Mouse (Mus musculus): ENCODE results near the gene Agrp. TPM values are rescaled to one million over a fixed set of nuclear protein-coding genes. Genes with fewer than 3 reads are reported as not detected.

Gene Agrp
- polyA plus RNA-seq, 1 experiment from 2014 or later: 0.56 TPM

GRCm38 (mm10) chr8:105626086-105626485 is 11.1 kb downstream of the Agrp start:
- Histone ChIP-seq H3K27ac (ENCODE audit: low read depth, low read length) (no peak overlapping the region), H3K9ac (ENCODE audit: low read length) (no peak overlapping the region), H3K4me2 (no peak overlapping the region), H3K27me3 (ENCODE audit: control insufficient read depth, insufficient read depth, low read length) (no peaks in the 10 kb centered on the region), H3K4me3 (ENCODE audit: low read depth, low read length) (no peak overlapping the region), H3K36me3 (ENCODE audit: control insufficient read depth, insufficient read depth, low read length) (peaks cover 5% of the 10 kb centered on the region; the same call in 1 of the 2 replicates), H3K9me3 (ENCODE audit: control insufficient read depth, low read length) (no peaks in the 10 kb centered on the region), H3K4me1 (ENCODE audit: control insufficient read depth, insufficient read depth, low read length) (no peaks in the 10 kb centered on the region)
- WGBS: 92% methylated on average over 1 of the region's 1 CpGs
- DNase-seq (ENCODE audit: low spot score, missing footprints): no peak
- no peak for ATAC-seq (ENCODE audit: low FRiP score)

- WGBS: 89% methylated on average over 1 of the region's 1 CpGs
These were observed 12.4 kb downstream of the Agrp start for GRCm38 (mm10) chr8:105624831-105625230.

GRCm38 (mm10) chr8:105624401-105624800 is 12.8 kb downstream of the Agrp start:
- ATAC-seq (ENCODE audit: low FRiP score): no peak
- Histone ChIP-seq H3K4me3 (ENCODE audit: low read depth, low read length) (no peak overlapping the region), H3K9me3 (ENCODE audit: control insufficient read depth, low read length) (no peaks in the 10 kb centered on the region), H3K27ac (ENCODE audit: low read depth, low read length) (no peak overlapping the region), H3K9ac (ENCODE audit: low read length) (no peak overlapping the region), H3K36me3 (ENCODE audit: control insufficient read depth, insufficient read depth, low read length) (peaks cover 11% of the 10 kb centered on the region), H3K4me2 (no peak overlapping the region), H3K4me1 (ENCODE audit: control insufficient read depth, insufficient read depth, low read length) (no peaks in the 10 kb centered on the region), H3K27me3 (ENCODE audit: control insufficient read depth, insufficient read depth, low read length) (no peaks in the 10 kb centered on the region)
- 58% methylated on average over 3 of the region's 3 CpGs for whole genome bisulfite sequencing
- DNase-seq (ENCODE audit: low spot score, missing footprints): no peak

More at GRCm38 (mm10) chr8:105624831-105625230, 12.4 kb downstream of the Agrp start:
- Histone ChIP-seq H3K9me3 (ENCODE audit: control insufficient read depth, low read length) (no peaks in the 10 kb centered on the region), H3K4me2 (no peak overlapping the region), H3K9ac (ENCODE audit: low read length) (no peak overlapping the region), H3K36me3 (ENCODE audit: control insufficient read depth, insufficient read depth, low read length) (peaks cover 11% of the 10 kb centered on the region), H3K27ac (ENCODE audit: low read depth, low read length) (no peak overlapping the region), H3K27me3 (ENCODE audit: control insufficient read depth, insufficient read depth, low read length) (no peaks in the 10 kb centered on the region), H3K4me1 (ENCODE audit: control insufficient read depth, insufficient read depth, low read length) (no peaks in the 10 kb centered on the region), H3K4me3 (ENCODE audit: low read depth, low read length) (no peak overlapping the region)
- ATAC-seq (ENCODE audit: low FRiP score) (no peak), DNase-seq (ENCODE audit: low spot score, missing footprints) (no peak)

- Histone ChIP-seq H3K4me2 (no peak overlapping the region), H3K27ac (ENCODE audit: low read depth, low read length) (no peak overlapping the region)
These were observed 13.4 kb downstream of the Agrp start for GRCm38 (mm10) chr8:105623679-105624245.

GRCm38 (mm10) chr8:105623118-105623517 is 14.1 kb downstream of the Agrp start:
- Histone ChIP-seq H3K4me2 (no peak overlapping the region), H3K9ac (ENCODE audit: low read length) (no peak overlapping the region), H3K27ac (ENCODE audit: low read depth, low read length) (no peak overlapping the region), H3K4me1 (ENCODE audit: control insufficient read depth, insufficient read depth, low read length) (no peaks in the 10 kb centered on the region), H3K4me3 (ENCODE audit: low read depth, low read length) (no peak overlapping the region), H3K36me3 (ENCODE audit: control insufficient read depth, insufficient read depth, low read length) (peaks cover 16% of the 10 kb centered on the region), H3K27me3 (ENCODE audit: control insufficient read depth, insufficient read depth, low read length) (no peaks in the 10 kb centered on the region), H3K9me3 (ENCODE audit: control insufficient read depth, low read length) (no peaks in the 10 kb centered on the region)
- ATAC-seq (ENCODE audit: low FRiP score) (no peak), DNase-seq (ENCODE audit: low spot score, missing footprints) (no peak)
- 25% methylated on average over 5 of the region's 5 CpGs for WGBS

More at GRCm38 (mm10) chr8:105623679-105624245, 13.4 kb downstream of the Agrp start:
- Histone ChIP-seq H3K4me3 (ENCODE audit: low read depth, low read length) (no peak overlapping the region), H3K9me3 (ENCODE audit: control insufficient read depth, low read length) (no peaks in the 10 kb centered on the region), H3K36me3 (ENCODE audit: control insufficient read depth, insufficient read depth, low read length) (peaks cover 14% of the 10 kb centered on the region), H3K27me3 (ENCODE audit: control insufficient read depth, insufficient read depth, low read length) (no peaks in the 10 kb centered on the region), H3K9ac (ENCODE audit: low read length) (no peak overlapping the region), H3K4me1 (ENCODE audit: control insufficient read depth, insufficient read depth, low read length) (no peaks in the 10 kb centered on the region)
- DNase-seq (ENCODE audit: low spot score, missing footprints) (no peak), ATAC-seq (ENCODE audit: low FRiP score) (no peak)
- 59% methylated on average over 7 of the region's 7 CpGs for WGBS

GRCm38 (mm10) chr8:105622421-105622920 is 14.7 kb downstream of the Agrp start:
- H3K4me1 ChIP-seq (ENCODE audit: control insufficient read depth, insufficient read depth, low read length): no peaks in the 10 kb centered on the region
- H3K4me3 ChIP-seq (ENCODE audit: low read depth, low read length): no peak overlapping the region
- no peak overlapping the region for H3K4me2 ChIP-seq
- peak; percentile 100 for DNase-seq (ENCODE audit: low spot score, missing footprints)
- H3K27me3 ChIP-seq (ENCODE audit: control insufficient read depth, insufficient read depth, low read length): no peaks in the 10 kb centered on the region
- ATAC-seq (ENCODE audit: low FRiP score): peak; percentile 91
- WGBS: 10% methylated on average over 8 of the region's 8 CpGs
- no peaks in the 10 kb centered on the region for H3K9me3 ChIP-seq (ENCODE audit: control insufficient read depth, low read length)
- peak overlapping the region; percentile 60; the same call in 1 of the 2 replicates for H3K27ac ChIP-seq (ENCODE audit: low read depth, low read length)
- no peak overlapping the region for H3K9ac ChIP-seq (ENCODE audit: low read length)
- peaks cover 16% of the 10 kb centered on the region for H3K36me3 ChIP-seq (ENCODE audit: control insufficient read depth, insufficient read depth, low read length)

GRCm38 (mm10) chr8:105621841-105622240 is 15.4 kb downstream of the Agrp start:
- no peak overlapping the region for H3K4me3 ChIP-seq (ENCODE audit: low read depth, low read length)
- peaks cover 21% of the 10 kb centered on the region for H3K36me3 ChIP-seq (ENCODE audit: control insufficient read depth, insufficient read depth, low read length)
- no peaks in the 10 kb centered on the region for H3K4me1 ChIP-seq (ENCODE audit: control insufficient read depth, insufficient read depth, low read length)
- H3K27me3 ChIP-seq (ENCODE audit: control insufficient read depth, insufficient read depth, low read length): no peaks in the 10 kb centered on the region
- 81% methylated on average over 4 of the region's 4 CpGs for WGBS
- DNase-seq (ENCODE audit: low spot score, missing footprints) (no peak), ATAC-seq (ENCODE audit: low FRiP score) (no peak)
- no peak overlapping the region for H3K9ac ChIP-seq (ENCODE audit: low read length)
- H3K9me3 ChIP-seq (ENCODE audit: control insufficient read depth, low read length): no peaks in the 10 kb centered on the region
- no peak overlapping the region for H3K4me2 ChIP-seq
- peak overlapping the region; percentile 60; the same call in 1 of the 2 replicates for H3K27ac ChIP-seq (ENCODE audit: low read depth, low read length)

- H3K4me1 ChIP-seq (ENCODE audit: control insufficient read depth, insufficient read depth, low read length): no peaks in the 10 kb centered on the region
- peaks cover 21% of the 10 kb centered on the region for H3K36me3 ChIP-seq (ENCODE audit: control insufficient read depth, insufficient read depth, low read length)
- H3K27me3 ChIP-seq (ENCODE audit: control insufficient read depth, insufficient read depth, low read length): no peaks in the 10 kb centered on the region
- no peak overlapping the region for H3K9ac ChIP-seq (ENCODE audit: low read length)
- H3K4me3 ChIP-seq (ENCODE audit: low read depth, low read length): no peak overlapping the region
- DNase-seq (ENCODE audit: low spot score, missing footprints) (no peak), ATAC-seq (ENCODE audit: low FRiP score) (no peak)
- no peak overlapping the region for H3K4me2 ChIP-seq
- H3K27ac ChIP-seq (ENCODE audit: low read depth, low read length): no peak overlapping the region
- no peaks in the 10 kb centered on the region for H3K9me3 ChIP-seq (ENCODE audit: control insufficient read depth, low read length)
- 90% methylated on average over 21 of the region's 21 CpGs for WGBS
These were observed 16.1 kb downstream of the Agrp start for GRCm38 (mm10) chr8:105620946-105621720.

GRCm38 (mm10) chr8:105620211-105620610 is 17.0 kb downstream of the Agrp start:
- no peak overlapping the region for H3K9ac ChIP-seq (ENCODE audit: low read length)
- no peaks in the 10 kb centered on the region for H3K9me3 ChIP-seq (ENCODE audit: control insufficient read depth, low read length)
- 91% methylated on average over 19 of the region's 19 CpGs for WGBS
- no peaks in the 10 kb centered on the region for H3K27me3 ChIP-seq (ENCODE audit: control insufficient read depth, insufficient read depth, low read length)
- H3K4me1 ChIP-seq (ENCODE audit: control insufficient read depth, insufficient read depth, low read length): no peaks in the 10 kb centered on the region
- DNase-seq (ENCODE audit: low spot score, missing footprints): no peak
- no peak overlapping the region for H3K4me2 ChIP-seq
- no peak overlapping the region for H3K4me3 ChIP-seq (ENCODE audit: low read depth, low read length)
- H3K27ac ChIP-seq (ENCODE audit: low read depth, low read length): no peak overlapping the region
- H3K36me3 ChIP-seq (ENCODE audit: control insufficient read depth, insufficient read depth, low read length): peaks cover 25% of the 10 kb centered on the region
- no peak for ATAC-seq (ENCODE audit: low FRiP score)
